Mouse (Mus musculus) limb, embryonic 11.5 days (tissue): ENCODE data around the gene Wdr31. TPM values are rescaled to one million over a fixed set of nuclear protein-coding genes. Genes with fewer than 3 reads are reported as not detected.
A peak's percentile ranks its signal among the peaks of the same experiment; 100 is the strongest.

ENCODE experiments used
- ATAC-seq: fragments of 200-750 bp; cut with Nextera tagmentation; 2 replicates; pipeline ENCODE4 v1.8.0; 2017; ENCODE audit warnings: low read depth; ENCODE audit not compliant: insufficient number of reproducible peaks, low FRiP score, low TSS enrichment
- DNase-seq: peaks from one replicate; pipeline ENCODE4 v3.0.0-alpha.2; 2015; ENCODE audit warnings: low spot score
- H3K27ac ChIP-seq: fragments of 300-500 bp; sonication (generic); replicated peaks from 2 replicates; pipeline ENCODE4 v1.5.1; 2014; ENCODE audit warnings: low read depth, mild to moderate bottlenecking, low read length
- H3K27me3 ChIP-seq: fragments of 300-500 bp; sonication (generic); 2 replicates; pipeline ENCODE4 v1.6.1; 2014; ENCODE audit warnings: mild to moderate bottlenecking, low read length, mixed read lengths; ENCODE audit not compliant: control insufficient read depth, insufficient read depth
- H3K36me3 ChIP-seq: fragments of 300-500 bp; sonication (generic); 2 replicates; pipeline ENCODE4 v1.6.1; 2014; ENCODE audit warnings: mild to moderate bottlenecking, low read length, moderate library complexity, mixed read lengths; ENCODE audit not compliant: control insufficient read depth, insufficient read depth
- H3K4me1 ChIP-seq: fragments of 300-500 bp; sonication (generic); 2 replicates; pipeline ENCODE4 v1.6.1; 2014; ENCODE audit warnings: low read length, mixed read lengths; ENCODE audit not compliant: control insufficient read depth, insufficient read depth
- H3K4me2 ChIP-seq: fragments of 300-500 bp; sonication (generic); 2 replicates; pipeline ENCODE4 v1.6.1; 2014; ENCODE audit warnings: low read depth, mild to moderate bottlenecking, moderate library complexity; ENCODE audit not compliant: severe bottlenecking
- H3K4me3 ChIP-seq: fragments of 300-500 bp; sonication (generic); 2 replicates; pipeline ENCODE4 v1.5.1; 2014; ENCODE audit warnings: low read depth, low read length
- H3K9ac ChIP-seq: fragments of 300-500 bp; sonication (generic); 2 replicates; pipeline ENCODE4 v1.6.1; 2014; ENCODE audit warnings: mild to moderate bottlenecking, low read length
- H3K9me3 ChIP-seq: fragments of 300-500 bp; sonication (generic); 2 replicates; pipeline ENCODE4 v1.6.1; 2016; ENCODE audit warnings: low read length; ENCODE audit not compliant: control insufficient read depth
- WGBS: fragments of 180-500 bp; shearing (Covaris S2); extraction: QIAGEN DNeasy Blood & Tissue Kit; methylation state at CpG from one replicate; pipeline ENCODE4 v1.1.7; 2014; 5-methylcytosine and 5-hydroxymethylcytosine counted together
- polyA plus RNA-seq: library from polyadenylated mRNA; unstranded; fragments of >200 nt; fragmentation: Nextera tagmentation; extraction: Ambion mirVana; gene quantifications from 2 replicates; pipeline ENCODE4 v1.2.1, GENCODE M21; 2014

The Wdr31 gene
- 7.6 and 8.1 TPM in 2 replicates for polyA plus RNA-seq

DNA sequence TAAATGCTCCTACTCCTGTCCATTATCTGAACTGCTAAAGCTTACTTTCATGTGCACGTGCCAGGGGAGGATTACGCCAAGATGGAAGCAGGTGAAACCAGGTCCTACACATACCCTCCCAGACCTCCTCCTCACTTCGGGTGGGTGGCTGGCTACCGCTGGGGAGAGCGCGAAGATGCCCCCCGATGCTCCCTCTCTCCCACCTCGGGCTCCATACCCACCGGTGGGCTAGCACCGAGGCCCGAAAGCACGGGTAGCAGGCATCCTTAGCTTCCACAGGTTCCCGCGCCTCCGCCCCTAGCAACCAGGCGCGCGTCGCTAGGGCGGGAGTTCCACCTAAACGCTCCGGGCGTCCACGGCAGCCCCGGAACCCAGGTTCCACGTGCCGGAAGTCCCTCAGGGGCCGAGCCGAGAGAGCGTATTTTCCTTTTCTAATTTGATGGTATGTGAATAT, at the start of gene Wdr31:
Gene Wdr31, minus strand, starts transcription at position 299 of the 454 bp plus-strand sequence.
- Histone ChIP-seq H3K36me3 (no peaks in the 10 kb centered on the region), H3K4me1 (no peaks in the 10 kb centered on the region), H3K9me3 (no peaks in the 10 kb centered on the region), H3K27me3 (no peaks in the 10 kb centered on the region), H3K27ac (no peak within 1 kb of the TSS), H3K9ac (peak within 1 kb of the TSS; percentile 47), H3K4me2 (peak within 1 kb of the TSS; percentile 67), H3K4me3 (peak within 1 kb of the TSS; percentile 50)
- DNase-seq (peak; percentile 88), ATAC-seq (peak; percentile 82; the same call in 1 of the 2 replicates)
- 1% methylated on average over 30 of the region's 30 CpGs for WGBS

DNA sequence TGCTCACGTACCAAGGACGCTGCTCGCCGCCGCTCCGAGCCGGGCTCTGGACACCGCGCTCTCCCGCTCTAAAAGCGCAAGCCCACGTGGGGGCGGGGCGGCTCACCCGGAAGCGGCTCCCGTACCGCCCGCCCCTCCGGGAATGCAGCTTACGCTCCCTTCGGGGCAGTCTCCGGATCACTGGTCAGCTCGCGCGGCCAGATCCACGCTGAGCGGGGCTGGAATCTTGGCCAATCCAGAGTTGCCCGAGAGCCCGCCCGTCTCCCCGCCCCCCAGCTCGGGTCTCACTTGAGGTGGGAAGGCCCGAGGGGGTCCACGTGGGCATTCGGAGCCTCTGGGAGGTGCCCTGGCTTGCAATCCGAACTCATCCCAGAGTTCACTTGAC, 49.1 kb upstream of the Wdr31 start, which contains the start of gene Alad:
Gene Alad, minus strand, starts transcription at position 70 of the 385 bp plus-strand sequence.
- under 1% methylated on average over 37 of the region's 37 CpGs for WGBS
- peak within 1 kb of the TSS; percentile 67 for H3K4me2 ChIP-seq
- peak; percentile 85 for ATAC-seq

DNA sequence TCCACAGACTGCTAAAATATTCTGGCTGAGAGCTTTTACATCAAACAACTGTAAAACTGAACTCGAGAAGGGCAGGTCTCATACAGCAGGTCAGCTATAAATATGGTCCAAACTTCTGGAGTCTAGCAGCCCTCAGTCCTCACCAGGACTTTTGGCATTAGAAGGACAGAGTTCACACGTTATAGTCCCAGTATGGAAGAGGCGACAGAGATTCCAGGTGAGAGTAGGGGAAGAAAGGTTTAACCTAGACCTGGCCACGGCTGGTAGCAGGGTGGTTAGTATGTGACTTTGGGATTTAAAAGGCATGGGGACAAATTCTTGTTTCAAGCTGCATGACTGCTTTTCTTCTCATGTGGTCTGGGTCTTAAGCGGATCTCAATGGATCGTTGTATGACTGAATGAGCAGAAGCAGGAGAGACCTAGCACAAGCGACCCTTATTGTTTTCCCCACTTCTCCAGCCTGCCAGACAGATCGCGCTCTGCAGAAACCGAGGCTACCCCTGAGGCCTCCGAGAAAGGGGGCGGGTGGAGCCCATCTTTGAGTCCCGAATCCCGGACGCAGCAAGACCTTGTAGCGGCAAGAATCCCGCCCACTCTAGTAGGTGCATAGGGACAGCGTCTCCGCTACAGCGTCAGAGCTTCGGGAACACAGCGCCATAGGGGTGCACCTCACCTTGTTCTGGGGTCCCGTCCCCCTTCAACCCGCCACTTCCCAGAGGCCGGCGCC, 48.6 kb upstream of the Wdr31 start:
- Histone ChIP-seq H3K27ac (peak overlapping the region; percentile 60), H3K36me3 (peaks cover 2% of the 10 kb centered on the region; the same call in 1 of the 2 replicates), H3K9ac (peak overlapping the region; percentile 64), H3K4me1 (peaks cover 15% of the 10 kb centered on the region), H3K4me3 (peak overlapping the region; percentile 64), H3K27me3 (no peaks in the 10 kb centered on the region), H3K9me3 (no peaks in the 10 kb centered on the region), H3K4me2 (peak overlapping the region; percentile 67)
- ATAC-seq (no peak; the same call in none of the 2 replicates), DNase-seq (no peak)
- WGBS, result 2% methylated on average over 26 of the region's 26 CpGs

More for the DNA sequence above, 49.1 kb upstream of the Wdr31 start, which contains the start of gene Alad:
- Histone ChIP-seq H3K4me3 (peak within 1 kb of the TSS; percentile 64), H3K27ac (peak within 1 kb of the TSS; percentile 60), H3K4me1 (peaks cover 17% of the 10 kb centered on the region), H3K9ac (peak within 1 kb of the TSS; percentile 64), H3K27me3 (no peaks in the 10 kb centered on the region), H3K9me3 (no peaks in the 10 kb centered on the region), H3K36me3 (peaks cover 2% of the 10 kb centered on the region; the same call in 1 of the 2 replicates)
- DNase-seq, result peak; percentile 87

DNA sequence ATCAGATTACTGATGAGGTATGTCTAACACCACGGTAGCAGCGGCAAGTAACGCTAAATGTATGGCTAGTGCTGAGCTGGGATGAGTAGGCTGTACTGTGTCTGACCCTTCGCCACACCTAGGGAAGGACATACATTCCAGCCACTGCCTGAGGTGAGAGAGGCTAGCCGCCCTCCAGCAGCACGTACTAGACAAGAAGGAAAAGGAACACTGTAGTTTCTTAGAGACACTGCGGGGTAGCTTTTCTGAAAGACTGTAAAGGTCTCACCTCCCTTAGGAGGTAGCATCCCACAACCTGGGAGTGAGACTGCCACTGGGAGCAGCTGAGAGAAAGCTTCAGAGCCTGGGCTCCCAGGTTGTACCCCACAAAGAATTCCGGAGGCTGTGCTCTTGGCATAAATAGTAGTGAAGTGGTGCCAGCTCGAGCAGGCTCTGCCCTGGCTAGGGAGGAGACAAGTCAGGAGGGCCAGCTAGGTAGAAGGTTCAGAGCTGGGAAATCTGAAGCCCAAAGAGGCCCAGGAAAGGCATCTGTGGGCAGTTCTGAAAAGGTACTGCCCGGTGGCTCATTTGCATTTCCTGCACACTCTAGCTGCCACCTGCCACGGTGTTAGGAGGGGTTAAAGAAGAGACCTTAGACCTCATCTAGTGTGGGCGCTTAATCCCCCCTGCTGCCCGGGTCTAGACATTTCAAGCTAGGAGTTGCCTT, 47.9 kb upstream of the Wdr31 start:
- peaks cover 8% of the 10 kb centered on the region for H3K4me1 ChIP-seq
- no peak overlapping the region for H3K27ac ChIP-seq
- no peak for ATAC-seq
- no peak for DNase-seq
- H3K4me2 ChIP-seq, result peak overlapping the region; percentile 67
- no peaks in the 10 kb centered on the region for H3K9me3 ChIP-seq
- H3K27me3 ChIP-seq, result no peaks in the 10 kb centered on the region
- peak overlapping the region; percentile 64 for H3K4me3 ChIP-seq
- peak overlapping the region; percentile 64 for H3K9ac ChIP-seq
- H3K36me3 ChIP-seq, result peaks cover 2% of the 10 kb centered on the region; the same call in 1 of the 2 replicates
- WGBS, result 46% methylated on average over 13 of the region's 13 CpGs

DNA sequence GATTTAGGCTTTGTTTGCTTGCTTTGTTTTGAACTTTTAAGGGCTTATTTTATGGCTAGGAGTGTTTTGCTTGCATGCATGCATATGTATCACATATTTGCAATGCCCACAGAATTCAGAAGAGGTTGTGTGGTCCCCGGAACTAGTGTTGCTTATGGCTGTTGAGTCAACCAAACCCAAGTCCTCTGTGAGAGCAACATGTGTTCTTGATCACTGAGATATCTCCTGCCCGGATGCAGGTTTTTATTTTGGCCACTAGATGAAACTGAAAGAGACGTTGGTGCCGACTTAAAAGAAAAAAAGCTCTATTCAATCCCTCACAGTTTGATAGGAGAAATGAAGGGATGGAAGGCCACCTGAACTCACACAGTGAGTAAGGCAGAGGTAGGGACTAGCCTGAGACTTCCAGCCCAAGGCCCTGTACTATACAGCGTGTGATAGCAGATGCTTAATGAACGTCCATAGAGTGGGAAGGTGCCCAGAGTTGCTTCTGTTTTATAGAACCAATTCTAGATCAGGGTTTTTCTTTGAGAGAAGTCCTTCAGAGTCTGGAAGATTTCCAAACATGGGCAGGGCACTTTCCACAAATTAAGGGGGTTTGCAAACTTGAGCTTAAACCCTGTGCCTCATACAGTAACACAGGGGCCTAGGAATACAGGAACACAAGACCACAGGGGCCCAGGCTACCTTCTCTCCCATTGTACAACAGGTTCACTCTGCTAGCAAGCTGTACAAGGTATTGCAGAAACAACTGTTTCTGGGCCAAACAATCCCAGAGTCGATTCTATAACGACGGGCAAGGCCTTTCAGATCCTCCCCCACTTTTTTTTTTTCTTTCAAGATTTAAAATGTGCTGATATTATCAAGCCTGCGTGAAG, 47.1 kb upstream of the Wdr31 start:
- H3K27me3 ChIP-seq, result no peaks in the 10 kb centered on the region
- H3K4me2 ChIP-seq, result no peak overlapping the region
- H3K36me3 ChIP-seq, result peaks cover 4% of the 10 kb centered on the region; the same call in 1 of the 2 replicates
- H3K4me3 ChIP-seq, result no peak overlapping the region
- H3K4me1 ChIP-seq, result peaks cover 8% of the 10 kb centered on the region
- no peak overlapping the region for H3K27ac ChIP-seq
- ATAC-seq (no peak), DNase-seq (no peak)
- WGBS, result 76% methylated on average over 10 of the region's 10 CpGs
- H3K9me3 ChIP-seq, result no peaks in the 10 kb centered on the region
- H3K9ac ChIP-seq, result no peak overlapping the region

DNA sequence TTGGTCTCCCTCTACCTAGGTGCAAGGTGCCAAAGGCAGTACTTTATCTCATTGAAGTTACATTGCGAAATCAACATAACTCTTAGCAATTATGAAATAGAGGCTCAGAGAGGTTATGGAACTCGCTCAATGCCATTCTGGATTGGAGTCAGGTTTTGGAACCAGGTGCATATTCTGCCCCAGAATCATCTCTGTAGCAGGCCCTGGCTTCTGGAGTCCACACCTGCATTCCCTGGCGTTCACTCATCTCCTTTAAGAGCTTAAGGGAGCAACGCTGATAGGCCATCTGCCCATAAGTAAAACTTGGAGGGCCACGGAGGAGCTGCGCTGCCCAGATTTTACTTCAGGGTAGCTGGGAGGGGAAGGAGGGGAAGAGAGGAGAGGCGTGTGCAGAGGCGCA, 46.4 kb upstream of the Wdr31 start:
- 94% methylated on average over 8 of the region's 8 CpGs for WGBS
- DNase-seq, result no peak
- ATAC-seq, result no peak
- peaks cover 8% of the 10 kb centered on the region for H3K4me1 ChIP-seq
- H3K4me3 ChIP-seq, result no peak overlapping the region
- H3K36me3 ChIP-seq, result peaks cover 9% of the 10 kb centered on the region
- H3K4me2 ChIP-seq, result no peak overlapping the region
- no peaks in the 10 kb centered on the region for H3K27me3 ChIP-seq
- no peaks in the 10 kb centered on the region for H3K9me3 ChIP-seq
- no peak overlapping the region for H3K9ac ChIP-seq
- H3K27ac ChIP-seq, result no peak overlapping the region

DNA sequence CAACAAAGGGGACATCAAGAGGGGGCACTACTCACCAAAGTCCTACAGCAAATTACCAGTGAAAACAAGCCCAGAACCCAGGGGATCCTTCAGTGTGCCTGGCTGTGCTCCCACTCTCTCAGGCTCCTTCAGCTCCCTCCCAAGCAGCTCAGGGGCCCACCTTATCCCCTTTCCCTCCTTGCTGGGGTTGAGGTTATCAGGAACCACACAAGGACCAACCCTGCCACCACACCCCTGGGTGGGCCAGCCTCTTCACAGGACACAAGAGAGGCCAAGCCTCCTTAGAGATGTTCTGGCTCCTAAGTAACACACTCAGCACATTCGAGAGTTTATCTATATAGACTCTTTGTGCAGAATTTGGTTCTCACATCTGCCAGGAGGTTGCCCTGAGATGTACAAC, 45.9 kb upstream of the Wdr31 start:
- no peak for DNase-seq
- H3K4me2 ChIP-seq, result no peak overlapping the region
- no peaks in the 10 kb centered on the region for H3K9me3 ChIP-seq
- H3K4me3 ChIP-seq, result no peak overlapping the region
- peaks cover 8% of the 10 kb centered on the region for H3K4me1 ChIP-seq
- no peak for ATAC-seq
- H3K27ac ChIP-seq, result no peak overlapping the region
- H3K27me3 ChIP-seq, result no peaks in the 10 kb centered on the region
- H3K9ac ChIP-seq, result no peak overlapping the region
- H3K36me3 ChIP-seq, result peaks cover 12% of the 10 kb centered on the region
- 88% methylated on average over 1 of the region's 1 CpGs for WGBS

DNA sequence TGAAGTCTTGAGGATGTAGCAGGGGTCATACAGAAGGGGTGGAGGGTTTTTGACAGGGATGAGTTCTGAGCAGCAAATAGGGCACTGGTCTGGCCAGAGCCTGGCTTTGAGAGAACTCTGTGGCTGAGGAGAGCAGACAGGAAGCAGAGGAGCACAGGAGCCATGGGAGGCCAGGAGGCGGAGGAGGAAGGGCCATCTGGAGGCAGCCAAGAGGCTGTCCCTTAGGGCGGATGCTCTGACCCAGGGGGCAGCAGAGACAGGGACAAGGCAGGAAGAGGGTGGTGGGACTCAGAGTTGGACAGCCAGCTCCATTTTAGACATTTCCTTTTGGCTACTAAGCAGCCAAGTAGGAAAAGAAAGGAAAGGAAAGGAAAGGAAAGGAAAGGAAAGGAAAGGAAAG, 45.4 kb upstream of the Wdr31 start:
- WGBS, result 32% methylated on average over 2 of the region's 2 CpGs
- Histone ChIP-seq H3K4me3 (no peak overlapping the region), H3K9ac (no peak overlapping the region), H3K9me3 (no peaks in the 10 kb centered on the region), H3K4me1 (peaks cover 8% of the 10 kb centered on the region), H3K36me3 (peaks cover 14% of the 10 kb centered on the region), H3K4me2 (no peak overlapping the region), H3K27ac (no peak overlapping the region; the same call in 1 of the 2 replicates), H3K27me3 (no peaks in the 10 kb centered on the region)
- no peak for ATAC-seq
- no peak for DNase-seq
